Mouse (Mus musculus): ENCODE data around the gene Icam4. TPM values are rescaled to one million over a fixed set of nuclear protein-coding genes. Genes with fewer than 3 reads are reported as not detected.
"Not testable (repeated sequence)": the region's sequence is repeated elsewhere in the genome, so short reads cannot be mapped to it uniquely, and the experiment has no call there.

The Icam4 gene
- polyA plus RNA-seq, 1 experiment from 2014 or later, result 172 TPM

DNA sequence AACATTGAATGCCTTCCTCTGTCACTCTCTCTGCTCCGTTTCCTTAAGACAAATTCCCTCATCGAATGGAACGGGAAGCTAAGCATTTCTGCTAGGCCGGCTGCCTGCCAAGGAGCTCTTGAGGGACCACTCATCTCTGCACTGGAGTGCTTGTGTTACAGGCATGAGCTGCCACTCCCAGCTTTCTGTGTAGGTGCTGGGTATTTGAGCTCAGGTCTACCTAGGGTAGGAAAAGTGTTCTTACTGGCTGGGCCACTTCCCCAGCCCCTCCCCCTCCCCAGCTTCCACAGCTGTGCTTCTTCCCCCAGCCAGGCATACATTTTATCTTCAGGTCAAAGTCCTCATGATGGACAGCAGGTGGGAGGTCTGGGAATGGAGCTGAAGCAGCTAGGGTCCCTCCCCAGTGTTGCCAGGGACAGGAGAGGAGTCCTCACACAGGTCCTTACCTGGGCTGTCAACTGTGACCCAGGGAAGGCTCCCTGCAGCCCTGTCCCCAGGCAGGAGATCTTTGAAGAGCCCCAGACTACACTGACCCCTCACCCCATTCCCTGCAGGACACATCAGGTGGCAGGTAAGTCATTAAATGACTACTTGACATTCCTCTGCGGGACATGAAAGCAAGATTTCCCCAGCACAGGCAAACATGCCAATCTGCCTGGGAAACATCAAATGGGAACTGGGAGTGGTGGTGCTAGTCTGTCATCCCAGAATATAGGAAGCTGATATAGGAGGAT is 35.8 kb upstream of the Icam4 start:
- Histone ChIP-seq H3K27me3 (ENCODE audit: control insufficient read depth, insufficient read depth, low read depth, low read length) (no peaks in the 10 kb centered on the region), H3K9me3 (replicated peaks; ENCODE audit: control insufficient read depth, low read length) (no peaks in the 10 kb centered on the region), H3K4me3 (ENCODE audit: low read depth, low read length) (no peak overlapping the region), H3K9ac (ENCODE audit: low read depth, low read length) (no peak overlapping the region), H3K4me2 (ENCODE audit: low read depth, low read length) (no peak overlapping the region), H3K27ac (ENCODE audit: low read length) (no peak overlapping the region), H3K4me1 (ENCODE audit: control insufficient read depth, low read depth, low read length) (peaks cover 9% of the 10 kb centered on the region), H3K36me3 (ENCODE audit: control insufficient read depth, insufficient read depth) (no peaks in the 10 kb centered on the region)
- 65% methylated on average over 5 of the region's 5 CpGs for WGBS (ENCODE audit: insufficient replicate concordance)
- peak; percentile 47 for ATAC-seq (ENCODE audit: low read depth)

DNA sequence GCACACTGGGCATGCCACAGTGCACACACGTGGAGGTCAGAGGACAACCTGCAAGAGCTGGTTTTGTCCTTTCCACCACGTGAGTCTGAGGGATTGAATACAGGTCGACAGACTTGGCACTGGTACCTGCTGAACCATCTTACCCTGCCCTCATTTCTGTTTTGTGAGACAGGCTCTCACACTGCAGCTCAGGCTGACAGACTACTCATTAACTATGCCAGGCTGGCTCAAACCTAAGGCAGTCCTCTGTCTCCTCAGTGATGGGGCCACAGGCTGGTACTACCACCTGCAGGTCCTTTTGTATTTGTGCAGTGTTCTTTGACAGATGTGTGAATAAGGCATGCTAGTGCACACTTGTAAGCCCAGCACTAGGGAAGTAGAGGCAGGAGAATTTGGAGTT is 34.1 kb upstream of the Icam4 start:
- H3K27ac ChIP-seq (ENCODE audit: low read length), result no peak overlapping the region

DNA sequence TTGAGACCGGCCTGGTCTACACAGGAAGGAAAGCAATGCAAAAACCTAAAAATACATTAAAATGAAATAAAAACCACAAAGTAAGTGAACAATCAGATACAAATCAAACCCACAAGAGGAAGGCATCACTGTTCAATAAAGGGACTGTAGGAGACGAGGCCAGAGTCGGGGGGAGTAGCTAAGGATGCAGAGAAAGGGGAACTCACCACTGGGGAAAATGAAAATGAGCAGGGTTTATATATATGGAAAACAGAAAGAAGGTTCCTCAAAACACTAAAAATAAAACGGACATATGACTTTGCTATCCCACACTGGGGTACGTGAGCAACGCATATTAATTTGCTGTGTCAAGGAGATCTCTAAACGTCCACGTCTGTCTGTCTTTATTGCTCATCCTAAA is 32.1 kb upstream of the Icam4 start:
- Histone ChIP-seq H3K36me3 (ENCODE audit: control insufficient read depth, insufficient read depth) (no peaks in the 10 kb centered on the region), H3K27me3 (ENCODE audit: control insufficient read depth, insufficient read depth, low read depth, low read length) (no peaks in the 10 kb centered on the region), H3K4me2 (ENCODE audit: low read depth, low read length) (no peak overlapping the region), H3K4me1 (ENCODE audit: control insufficient read depth, low read depth, low read length) (peaks cover 8% of the 10 kb centered on the region), H3K4me3 (ENCODE audit: low read depth, low read length) (no peak overlapping the region), H3K9ac (ENCODE audit: low read depth, low read length) (no peak overlapping the region), H3K9me3 (replicated peaks; ENCODE audit: control insufficient read depth, low read length) (no peaks in the 10 kb centered on the region), H3K27ac (ENCODE audit: low read length) (no peak overlapping the region)
- 61% methylated on average over 8 of the region's 8 CpGs for WGBS (ENCODE audit: insufficient replicate concordance)
- no peak for ATAC-seq (ENCODE audit: low read depth)

More for the DNA sequence above, 34.1 kb upstream of the Icam4 start:
- no peak for ATAC-seq (ENCODE audit: low read depth)
- H3K4me3 ChIP-seq (ENCODE audit: low read depth, low read length), result no peak overlapping the region
- no peaks in the 10 kb centered on the region for H3K27me3 ChIP-seq (ENCODE audit: control insufficient read depth, insufficient read depth, low read depth, low read length)
- H3K36me3 ChIP-seq (ENCODE audit: control insufficient read depth, insufficient read depth), result no peaks in the 10 kb centered on the region
- H3K4me2 ChIP-seq (ENCODE audit: low read depth, low read length), result no peak overlapping the region
- no peak overlapping the region for H3K9ac ChIP-seq (ENCODE audit: low read depth, low read length)
- H3K4me1 ChIP-seq (ENCODE audit: control insufficient read depth, low read depth, low read length), result peaks cover 9% of the 10 kb centered on the region
- H3K9me3 ChIP-seq (replicated peaks; ENCODE audit: control insufficient read depth, low read length), result no peaks in the 10 kb centered on the region
- WGBS (ENCODE audit: insufficient replicate concordance), result 60% methylated on average over 3 of the region's 3 CpGs

DNA sequence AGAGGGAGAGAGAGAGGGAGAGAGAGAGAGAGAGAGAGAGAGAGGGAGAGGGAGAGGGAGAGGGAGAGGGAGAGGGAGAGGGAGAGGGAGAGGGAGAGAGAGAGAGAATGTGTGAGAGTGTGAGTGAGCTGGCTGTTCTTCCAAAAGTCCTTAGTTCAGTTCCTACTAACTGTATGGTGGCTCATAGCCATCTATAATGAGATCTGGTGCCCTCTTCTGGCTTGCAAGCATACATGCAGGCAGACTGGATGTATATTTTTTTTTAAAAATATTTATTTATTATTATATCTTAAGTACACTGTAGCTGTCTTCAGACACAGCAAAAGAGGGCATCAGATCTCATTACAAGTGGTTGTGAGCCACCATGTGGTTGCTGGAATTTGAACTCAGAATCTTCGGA is 30.8 kb upstream of the Icam4 start:
- not testable (repeated sequence) for ATAC-seq (ENCODE audit: low read depth); H3K36me3 ChIP-seq (ENCODE audit: control insufficient read depth, insufficient read depth); H3K27ac ChIP-seq (ENCODE audit: low read length); H3K9ac ChIP-seq (ENCODE audit: low read depth, low read length); H3K4me2 ChIP-seq (ENCODE audit: low read depth, low read length); H3K27me3 ChIP-seq (ENCODE audit: control insufficient read depth, insufficient read depth, low read depth, low read length); H3K4me3 ChIP-seq (ENCODE audit: low read depth, low read length); H3K9me3 ChIP-seq (replicated peaks; ENCODE audit: control insufficient read depth, low read length)
- WGBS (ENCODE audit: insufficient replicate concordance), result 76% methylated on average over 1 of the region's 1 CpGs
- peaks cover 11% of the 10 kb centered on the region for H3K4me1 ChIP-seq (ENCODE audit: control insufficient read depth, low read depth, low read length)

DNA sequence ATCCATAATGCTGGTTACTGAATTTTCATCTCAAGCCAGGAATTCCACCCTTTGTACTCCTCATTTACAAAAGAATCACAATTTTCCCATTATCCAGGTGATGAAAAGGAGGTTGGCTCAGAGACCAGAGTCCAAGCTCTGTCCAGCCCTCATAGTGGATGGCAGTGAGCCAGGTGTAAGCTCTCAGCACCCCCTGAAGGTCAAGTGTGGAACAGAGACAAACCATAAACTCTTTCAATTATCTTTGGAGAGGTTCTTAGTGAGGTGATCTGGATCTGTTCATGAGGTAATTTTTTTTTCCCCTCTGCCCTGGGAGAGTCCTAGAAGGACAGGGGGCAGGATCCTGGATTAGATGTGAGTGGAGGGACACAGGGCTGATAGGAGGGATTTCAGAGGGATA is 28.4 kb upstream of the Icam4 start:
- Histone ChIP-seq H3K9me3 (replicated peaks; ENCODE audit: control insufficient read depth, low read length) (no peaks in the 10 kb centered on the region), H3K4me1 (ENCODE audit: control insufficient read depth, low read depth, low read length) (peaks cover 19% of the 10 kb centered on the region), H3K9ac (ENCODE audit: low read depth, low read length) (no peak overlapping the region), H3K4me3 (ENCODE audit: low read depth, low read length) (no peak overlapping the region), H3K27me3 (ENCODE audit: control insufficient read depth, insufficient read depth, low read depth, low read length) (no peaks in the 10 kb centered on the region), H3K4me2 (ENCODE audit: low read depth, low read length) (no peak overlapping the region), H3K36me3 (ENCODE audit: control insufficient read depth, insufficient read depth) (no peaks in the 10 kb centered on the region), H3K27ac (ENCODE audit: low read length) (no peak overlapping the region)
- ATAC-seq (ENCODE audit: low read depth), result no peak

DNA sequence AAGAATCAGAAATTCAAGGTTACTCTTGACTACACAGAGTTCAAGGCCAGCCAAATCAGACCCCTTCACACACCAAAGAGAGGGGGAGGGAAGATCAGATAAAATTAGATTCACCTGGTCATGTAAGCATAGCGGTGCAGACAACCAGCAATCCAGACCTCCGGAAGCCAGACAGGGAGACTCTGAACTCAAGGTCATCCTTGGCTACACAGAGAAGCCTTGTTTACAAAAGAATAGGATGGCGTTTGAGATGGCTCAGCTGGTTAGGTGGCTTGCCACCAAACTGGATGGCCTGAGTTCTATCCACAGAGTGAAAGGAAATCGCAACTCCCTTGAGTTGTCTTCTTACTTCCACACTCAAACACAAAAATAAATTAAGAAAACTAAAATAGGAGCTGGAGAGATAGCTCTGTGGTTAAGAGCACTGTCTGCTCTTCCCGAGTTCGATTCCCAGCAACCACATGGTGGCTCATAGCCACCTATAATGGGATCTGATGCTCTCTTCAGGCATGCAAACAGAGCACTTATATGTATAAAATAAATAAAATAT is 27.4 kb upstream of the Icam4 start:
- Histone ChIP-seq H3K27ac (ENCODE audit: low read length) (no peak overlapping the region), H3K27me3 (ENCODE audit: control insufficient read depth, insufficient read depth, low read depth, low read length) (no peaks in the 10 kb centered on the region), H3K9ac (ENCODE audit: low read depth, low read length) (no peak overlapping the region), H3K4me3 (ENCODE audit: low read depth, low read length) (no peak overlapping the region), H3K4me2 (ENCODE audit: low read depth, low read length) (no peak overlapping the region), H3K4me1 (ENCODE audit: control insufficient read depth, low read depth, low read length) (peaks cover 19% of the 10 kb centered on the region), H3K9me3 (replicated peaks; ENCODE audit: control insufficient read depth, low read length) (no peaks in the 10 kb centered on the region), H3K36me3 (ENCODE audit: control insufficient read depth, insufficient read depth) (peaks cover 3% of the 10 kb centered on the region; the same call in 1 of the 2 replicates)
- no peak for ATAC-seq (ENCODE audit: low read depth)
- 63% methylated on average over 6 of the region's 6 CpGs for WGBS (ENCODE audit: insufficient replicate concordance)

DNA sequence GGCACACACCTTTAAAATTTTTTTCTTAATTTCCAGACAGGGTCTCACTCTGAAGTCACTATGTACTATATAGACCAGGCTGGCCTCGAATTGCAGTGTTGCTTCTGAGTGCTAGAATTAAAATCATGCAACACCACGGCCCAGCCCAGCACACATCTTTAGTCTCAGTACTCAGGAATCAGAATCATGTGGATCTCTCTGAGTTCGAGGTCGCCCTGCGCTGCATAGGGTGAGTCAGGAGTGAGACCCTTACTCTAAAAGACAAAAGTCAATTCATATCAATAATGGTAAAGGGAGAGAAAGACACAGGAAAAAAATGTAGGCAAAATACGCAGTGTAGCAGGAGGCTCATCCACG is 26.9 kb upstream of the Icam4 start:
- H3K27me3 ChIP-seq (ENCODE audit: control insufficient read depth, insufficient read depth, low read depth, low read length), result no peaks in the 10 kb centered on the region
- H3K4me2 ChIP-seq (ENCODE audit: low read depth, low read length), result peak overlapping the region; percentile 93
- H3K4me1 ChIP-seq (ENCODE audit: control insufficient read depth, low read depth, low read length), result peaks cover 19% of the 10 kb centered on the region
- H3K4me3 ChIP-seq (ENCODE audit: low read depth, low read length), result peak overlapping the region; percentile 93
- H3K27ac ChIP-seq (ENCODE audit: low read length), result peak overlapping the region; percentile 92
- peak overlapping the region; percentile 83 for H3K9ac ChIP-seq (ENCODE audit: low read depth, low read length)
- no peak for ATAC-seq (ENCODE audit: low read depth)
- H3K36me3 ChIP-seq (ENCODE audit: control insufficient read depth, insufficient read depth), result peaks cover 6% of the 10 kb centered on the region
- WGBS (ENCODE audit: insufficient replicate concordance), result 8% methylated on average over 7 of the region's 7 CpGs
- no peaks in the 10 kb centered on the region for H3K9me3 ChIP-seq (replicated peaks; ENCODE audit: control insufficient read depth, low read length)

DNA sequence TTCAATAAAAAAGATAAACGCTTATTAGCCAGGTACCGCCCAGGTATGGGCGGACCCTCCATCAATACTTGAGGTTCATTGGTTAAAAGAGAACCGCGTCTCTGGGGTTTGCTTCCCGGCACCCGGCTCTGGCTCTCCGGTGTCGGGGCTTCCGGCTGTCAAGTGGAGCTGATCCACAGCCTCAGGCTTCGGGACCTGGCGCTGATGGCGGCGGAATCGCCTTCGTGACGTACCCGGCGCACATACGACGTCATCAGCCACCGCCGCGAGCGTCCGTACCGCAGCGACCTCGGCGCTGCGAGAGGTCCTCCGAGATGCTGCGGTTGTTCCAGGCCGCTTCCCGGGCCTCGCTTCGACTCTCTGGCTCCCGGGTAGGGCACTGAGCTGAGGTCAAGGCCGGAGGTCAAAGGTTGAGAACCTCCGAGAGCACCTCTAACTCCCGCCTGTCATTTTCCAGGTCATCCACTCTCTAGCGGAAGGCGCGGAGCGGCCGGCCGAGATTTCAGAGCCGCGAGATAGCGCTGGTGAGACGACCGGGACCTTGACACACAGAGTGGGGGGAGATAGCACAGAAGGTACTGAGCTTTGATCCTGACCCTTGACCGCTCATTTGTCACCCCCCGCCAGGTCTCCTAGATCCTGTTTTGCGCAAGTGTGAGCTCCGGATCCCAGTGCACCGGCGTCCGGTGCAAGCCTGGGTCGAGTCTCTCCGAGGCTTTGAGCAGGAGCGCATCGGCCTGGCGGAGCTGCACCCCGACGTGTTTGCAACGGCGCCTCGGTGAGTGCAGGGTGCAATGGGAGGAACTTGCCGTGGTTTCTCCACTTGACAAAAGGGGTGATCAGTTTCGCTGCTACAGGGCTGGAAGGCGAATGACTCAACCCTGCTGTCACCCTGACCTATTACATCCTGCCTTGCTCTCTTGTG is 26.3 kb upstream of the Icam4 start, which contains the start of gene Mrpl4:
Gene Mrpl4, plus strand, starts transcription at position 112 of the 925 bp plus-strand sequence.
- peak within 1 kb of the TSS; percentile 92 for H3K27ac ChIP-seq (ENCODE audit: low read length)
- peak within 1 kb of the TSS; percentile 83 for H3K9ac ChIP-seq (ENCODE audit: low read depth, low read length)

More for the DNA sequence above, 26.3 kb upstream of the Icam4 start, which contains the start of gene Mrpl4:
- under 1% methylated on average over 72 of the region's 72 CpGs for WGBS (ENCODE audit: insufficient replicate concordance)
- ATAC-seq (ENCODE audit: low read depth), result peak; percentile 84
- H3K4me1 ChIP-seq (ENCODE audit: control insufficient read depth, low read depth, low read length), result peaks cover 16% of the 10 kb centered on the region
- peak within 1 kb of the TSS; percentile 93 for H3K4me2 ChIP-seq (ENCODE audit: low read depth, low read length)
- peaks cover 10% of the 10 kb centered on the region for H3K36me3 ChIP-seq (ENCODE audit: control insufficient read depth, insufficient read depth)
- H3K9me3 ChIP-seq (replicated peaks; ENCODE audit: control insufficient read depth, low read length), result no peaks in the 10 kb centered on the region
- H3K4me3 ChIP-seq (ENCODE audit: low read depth, low read length), result peak within 1 kb of the TSS; percentile 93
- H3K27me3 ChIP-seq (ENCODE audit: control insufficient read depth, insufficient read depth, low read depth, low read length), result no peaks in the 10 kb centered on the region

Measured in liver, embryonic 16.5 days (tissue).